ENCODE assay signal across 9 mouse cellular contexts in the genomic region with DNA sequence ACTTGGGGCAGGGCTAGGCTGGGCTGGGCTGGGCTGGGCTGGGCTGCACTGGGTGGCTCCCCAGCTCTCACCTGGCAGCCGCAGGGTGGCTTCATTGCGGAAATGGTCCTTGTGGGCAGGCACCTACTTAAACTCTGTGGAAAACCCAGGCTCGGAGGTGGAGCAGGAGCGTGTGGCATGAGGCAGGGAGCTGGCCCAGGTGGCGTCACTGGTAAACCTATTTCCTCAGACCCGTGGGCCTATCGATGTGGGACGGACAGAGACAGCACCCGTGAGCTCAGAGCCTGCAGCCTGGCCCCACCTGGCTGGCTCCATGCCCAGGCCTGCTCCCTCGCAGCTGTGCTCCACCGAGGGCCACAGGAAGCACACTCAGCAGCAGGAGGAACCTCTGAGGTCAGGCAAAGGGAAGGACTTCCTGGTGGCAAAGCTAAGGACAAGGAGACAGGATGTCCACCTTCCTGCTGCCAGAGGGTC. TPM values are rescaled to one million over a fixed set of nuclear protein-coding genes. Genes with fewer than 3 reads are reported as not detected.
DNase-seq lines count a peak whose midpoint lies in the region; ATAC-seq lines count a peak whose summit lies in the region.
"Had no signal": no experiment of that assay in that cellular context is flagged by ENCODE, and none has a peak within 500 bp of the region (broad histone marks: within the 10 kb centered on the region; RNA-seq: fewer than 3 reads in every experiment).

No protein-coding gene starts in this region.

- H3K9me3 ChIP-seq in neural tube, embryonic 12.5 days: no peaks in the 10 kb centered on the region

- 0 out of 2 replicates have a peak overlapping the region, but pooled peaks have one; percentile 2 for H3K4me2 ChIP-seq in neural tube, embryonic 12.5 days (replicated peaks)

- H3K27ac ChIP-seq in neural tube, embryonic 12.5 days: no peak overlapping the region

- peaks cover 45% of the 10 kb centered on the region for H3K4me1 ChIP-seq in neural tube, embryonic 12.5 days

- WGBS in neural tube, embryonic 12.5 days: 84% methylated on average over 11 of the region's 11 CpGs

- H3K36me3 ChIP-seq in neural tube, embryonic 12.5 days: no peaks in the 10 kb centered on the region

- no peak for ATAC-seq in neural tube, embryonic 12.5 days (ENCODE audit: low FRiP score, low read depth)
- no peak for ATAC-seq in frontal cortex, adult (ENCODE audit: low TSS enrichment)
- ATAC-seq: Patski had no signal

- H3K4me3 ChIP-seq in neural tube, embryonic 12.5 days: no peak overlapping the region

- H3K27me3 ChIP-seq in neural tube, embryonic 12.5 days (replicated peaks): peaks cover 9% of the 10 kb centered on the region; the same call in 1 of the 2 replicates
- H3K27me3 ChIP-seq: Patski had no signal

- no peak for DNase-seq in neural tube, embryonic 10.5 days (ENCODE audit: extremely low spot score, low spot score)
- DNase-seq in heart, adult 9 months (ENCODE audit: low spot score in 2 of 2): peak; percentile 49 to 71
- DNase-seq in kidney, postnatal 10 days: peak; percentile 86
- peak; percentile 53 for DNase-seq in lung, postnatal 25 days (ENCODE audit: low spot score)
- DNase-seq in right cerebral cortex, postnatal 14 days: no peak
- no peak for DNase-seq in cerebellum, adult 9-10 months

- no peak overlapping the region for H3K9ac ChIP-seq in neural tube, embryonic 12.5 days

RNA-seq across cellular contexts. Expression of gene Micall2, which starts 3.5 kb away (rescaled TPM):
- polyA plus RNA-seq in neural tube, embryonic 12.5 days (2016; fragmentation: Nextera tagmentation; extraction: Ambion mirVana): 7.4 and 7.8 TPM in 2 replicates

RNA-seq across cellular contexts. Expression of gene Ints1, which starts 42.8 kb away (rescaled TPM):
- polyA plus RNA-seq in neural tube, embryonic 12.5 days (2016; fragmentation: Nextera tagmentation; extraction: Ambion mirVana): 33.7 and 34.3 TPM in 2 replicates

RNA-seq across cellular contexts. Expression of gene Mafk, which starts 58.6 kb away (rescaled TPM):
- polyA plus RNA-seq in neural tube, embryonic 12.5 days (2016; fragmentation: Nextera tagmentation; extraction: Ambion mirVana): 12.8 and 12.9 TPM in 2 replicates

Comparison
In these comparisons a context has a peak if more than half of its experiments do, and no peak if none do; other contexts are left out.
1. DNase-seq: peak in heart, adult 9 months (2 of 2), kidney, postnatal 10 days (single experiment) and lung, postnatal 25 days (single experiment); none in neural tube, embryonic 10.5 days (single experiment), right cerebral cortex, postnatal 14 days (single experiment) and cerebellum, adult 9-10 months (single experiment).